Mouse (Mus musculus) limb, embryonic 12.5 days (tissue): ENCODE results near the gene Cdc42. TPM values are rescaled to one million over a fixed set of nuclear protein-coding genes. Genes with fewer than 3 reads are reported as not detected.

Experiments used
- ATAC-seq: fragments of 200-750 bp; cut with Nextera tagmentation; 2 replicates; pipeline ENCODE4 v1.8.0; 2017; ENCODE audit warnings: low read depth, moderate TSS enrichment; ENCODE audit not compliant: insufficient number of reproducible peaks, insufficient read depth, low FRiP score, low TSS enrichment
- H3K27ac ChIP-seq: fragments of 300-500 bp; sonication (generic); 2 replicates; pipeline ENCODE4 v1.5.1; 2016; ENCODE audit warnings: mild to moderate bottlenecking, moderate library complexity
- H3K27me3 ChIP-seq: fragments of 300-500 bp; sonication (generic); 2 replicates; pipeline ENCODE4 v1.6.1; 2016; ENCODE audit warnings: mild to moderate bottlenecking, moderate library complexity
- H3K36me3 ChIP-seq: fragments of 300-500 bp; sonication (generic); 2 replicates; pipeline ENCODE4 v1.6.1; 2016; ENCODE audit warnings: mild to moderate bottlenecking, moderate library complexity
- H3K4me1 ChIP-seq: fragments of 300-500 bp; sonication (generic); replicated peaks from 2 replicates; pipeline ENCODE4 v1.6.1; 2016
- H3K4me2 ChIP-seq: fragments of 300-500 bp; sonication (generic); 2 replicates; pipeline ENCODE4 v1.6.1; 2016; ENCODE audit warnings: mild to moderate bottlenecking, moderate library complexity
- H3K4me3 ChIP-seq: fragments of 300-500 bp; sonication (generic); replicated peaks from 2 replicates; pipeline ENCODE4 v1.5.1; 2016; ENCODE audit warnings: mild to moderate bottlenecking
- H3K9ac ChIP-seq: fragments of 300-500 bp; sonication (generic); replicated peaks from 2 replicates; pipeline ENCODE4 v1.6.1; 2016; ENCODE audit warnings: mild to moderate bottlenecking, moderate library complexity
- H3K9me3 ChIP-seq: fragments of 300-500 bp; sonication (generic); 2 replicates; pipeline ENCODE4 v1.6.1; 2016; ENCODE audit warnings: mild to moderate bottlenecking, moderate library complexity
- WGBS: fragments of 180-500 bp; shearing (Covaris S2); methylation state at CpG from one replicate; pipeline ENCODE4 v1.1.7; 2016; 5-methylcytosine and 5-hydroxymethylcytosine counted together
- polyA plus RNA-seq: library from polyadenylated mRNA; unstranded; fragments of >200 nt; fragmentation: Nextera tagmentation; extraction: Ambion mirVana; gene quantifications from 2 replicates; pipeline ENCODE4 v1.2.1, GENCODE M21; 2016

Cdc42 gene
- polyA plus RNA-seq, 1 experiment from 2014 or later = 589 TPM

DNA sequence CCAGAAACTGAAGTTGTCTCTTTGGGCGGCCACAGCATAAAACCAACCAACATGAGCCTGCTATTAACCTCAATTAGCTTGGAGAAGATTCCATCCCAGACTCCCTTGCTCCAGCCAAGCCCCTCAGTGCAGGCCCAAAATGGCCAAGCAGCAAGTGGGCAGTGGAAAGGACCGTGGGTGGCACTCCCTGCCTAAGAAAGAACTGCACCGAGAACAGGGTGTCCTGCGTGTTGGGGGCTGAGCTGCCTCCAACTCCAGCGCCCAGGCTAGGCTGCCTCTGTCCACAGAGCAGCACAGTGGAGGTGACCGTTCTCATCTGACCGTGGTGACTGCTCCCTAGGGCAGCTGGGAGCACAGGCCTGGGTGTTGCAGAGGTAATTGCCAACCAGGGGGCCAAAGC, 63.5 kb downstream of the Cdc42 start:
- Histone ChIP-seq H3K9ac (no peak overlapping the region; the same call in 1 of the 2 replicates), H3K36me3 (peaks cover 4% of the 10 kb centered on the region; the same call in 1 of the 2 replicates)
- 83% methylated on average over 7 of the region's 7 CpGs for WGBS

GRCm38 (mm10) chr4:137292625-137293024, 64.9 kb downstream of the Cdc42 start:
- Histone ChIP-seq H3K27me3 (no peaks in the 10 kb centered on the region; the same call in 1 of the 2 replicates), H3K4me2 (no peak overlapping the region), H3K36me3 (peaks cover 4% of the 10 kb centered on the region; the same call in 1 of the 2 replicates), H3K4me1 (no peaks in the 10 kb centered on the region), H3K4me3 (no peak overlapping the region), H3K9ac (no peak overlapping the region), H3K27ac (no peak overlapping the region), H3K9me3 (no peaks in the 10 kb centered on the region)
- no peak for ATAC-seq
- 82% methylated on average over 7 of the region's 7 CpGs for WGBS

More for the DNA sequence above, 63.5 kb downstream of the Cdc42 start:
- Histone ChIP-seq H3K9me3 (no peaks in the 10 kb centered on the region), H3K4me2 (no peak overlapping the region), H3K27ac (no peak overlapping the region), H3K27me3 (no peaks in the 10 kb centered on the region; the same call in 1 of the 2 replicates), H3K4me1 (no peaks in the 10 kb centered on the region), H3K4me3 (no peak overlapping the region)
- no peak for ATAC-seq

DNA sequence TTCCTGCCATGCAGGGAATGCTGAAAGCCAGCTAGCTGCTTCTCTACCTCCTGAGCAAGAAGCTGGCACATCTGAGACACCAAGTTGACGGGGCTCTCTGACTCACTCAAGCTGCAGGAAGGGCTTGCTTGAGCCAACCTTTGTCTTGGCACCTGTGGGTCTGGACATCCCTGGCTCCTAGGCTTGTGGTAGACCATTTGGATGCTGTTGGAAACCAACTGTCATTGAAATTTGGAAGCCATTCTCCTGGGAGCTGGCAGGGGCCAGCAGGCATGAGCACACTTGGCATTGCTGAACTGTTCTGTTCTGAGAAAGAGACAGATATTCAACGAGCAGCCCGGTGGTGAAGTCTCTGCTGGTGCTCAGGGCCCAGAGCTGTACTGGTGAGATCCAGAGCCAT, 67.3 kb downstream of the Cdc42 start:
- Histone ChIP-seq H3K36me3 (no peaks in the 10 kb centered on the region), H3K4me1 (peaks cover 6% of the 10 kb centered on the region), H3K4me2 (no peak overlapping the region), H3K27me3 (peaks cover 9% of the 10 kb centered on the region; the same call in 1 of the 2 replicates), H3K4me3 (no peak overlapping the region), H3K9ac (no peak overlapping the region), H3K9me3 (no peaks in the 10 kb centered on the region), H3K27ac (no peak overlapping the region)
- WGBS = 92% methylated on average over 3 of the region's 3 CpGs
- no peak for ATAC-seq

GRCm38 (mm10) chr4:137289701-137290100, 67.8 kb downstream of the Cdc42 start:
- H3K27ac ChIP-seq = no peak overlapping the region
- H3K4me1 ChIP-seq = peaks cover 6% of the 10 kb centered on the region
- no peaks in the 10 kb centered on the region for H3K36me3 ChIP-seq
- H3K4me2 ChIP-seq = no peak overlapping the region
- no peak for ATAC-seq
- no peak overlapping the region for H3K4me3 ChIP-seq
- 90% methylated on average over 6 of the region's 6 CpGs for WGBS
- H3K9me3 ChIP-seq = no peaks in the 10 kb centered on the region
- H3K27me3 ChIP-seq = peaks cover 13% of the 10 kb centered on the region
- H3K9ac ChIP-seq = no peak overlapping the region

DNA sequence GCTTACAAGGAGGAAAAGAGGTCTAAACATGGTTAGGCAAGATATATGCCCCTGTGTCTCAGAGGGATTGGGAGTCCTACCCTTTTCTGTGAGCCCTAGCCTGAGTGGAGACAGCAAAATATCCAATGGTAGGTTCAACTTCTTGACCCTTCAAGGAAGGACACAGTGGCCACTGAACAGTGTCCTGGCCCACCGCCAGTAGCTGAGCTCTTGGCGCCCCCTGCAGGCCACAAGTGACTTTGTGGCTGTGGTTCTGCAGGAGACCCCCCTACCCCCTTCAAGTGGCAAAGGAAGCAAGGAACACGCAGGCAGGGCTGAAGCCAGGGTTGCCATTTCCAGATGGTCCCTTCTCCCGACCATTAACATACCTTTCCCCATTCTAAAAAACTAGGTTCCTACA, 69.7 kb downstream of the Cdc42 start:
- H3K9ac ChIP-seq = no peak overlapping the region
- H3K27ac ChIP-seq = no peak overlapping the region
- no peak overlapping the region for H3K4me2 ChIP-seq
- 3% methylated on average over 4 of the region's 4 CpGs for WGBS
- no peak overlapping the region for H3K4me3 ChIP-seq
- no peaks in the 10 kb centered on the region for H3K36me3 ChIP-seq
- H3K27me3 ChIP-seq = peaks cover 32% of the 10 kb centered on the region
- H3K4me1 ChIP-seq = peaks cover 6% of the 10 kb centered on the region
- ATAC-seq = no peak
- H3K9me3 ChIP-seq = no peaks in the 10 kb centered on the region

GRCm38 (mm10) chr4:137287206-137287605, 70.3 kb downstream of the Cdc42 start:
- WGBS = 77% methylated on average over 13 of the region's 13 CpGs
- H3K27ac ChIP-seq = no peak overlapping the region

GRCm38 (mm10) chr4:137286662-137286953, 70.9 kb downstream of the Cdc42 start:
- H3K36me3 ChIP-seq = no peaks in the 10 kb centered on the region
- peaks cover 44% of the 10 kb centered on the region for H3K27me3 ChIP-seq
- no peaks in the 10 kb centered on the region for H3K9me3 ChIP-seq
- no peak overlapping the region for H3K4me3 ChIP-seq
- no peak overlapping the region for H3K4me2 ChIP-seq
- H3K27ac ChIP-seq = no peak overlapping the region
- H3K9ac ChIP-seq = no peak overlapping the region
- H3K4me1 ChIP-seq = peaks cover 9% of the 10 kb centered on the region
- no peak for ATAC-seq
- WGBS = 58% methylated on average over 8 of the region's 8 CpGs

More at GRCm38 (mm10) chr4:137287206-137287605, 70.3 kb downstream of the Cdc42 start:
- Histone ChIP-seq H3K4me1 (peaks cover 9% of the 10 kb centered on the region), H3K4me3 (no peak overlapping the region), H3K27me3 (peaks cover 38% of the 10 kb centered on the region), H3K36me3 (no peaks in the 10 kb centered on the region), H3K4me2 (no peak overlapping the region), H3K9me3 (no peaks in the 10 kb centered on the region), H3K9ac (no peak overlapping the region)
- no peak for ATAC-seq

DNA sequence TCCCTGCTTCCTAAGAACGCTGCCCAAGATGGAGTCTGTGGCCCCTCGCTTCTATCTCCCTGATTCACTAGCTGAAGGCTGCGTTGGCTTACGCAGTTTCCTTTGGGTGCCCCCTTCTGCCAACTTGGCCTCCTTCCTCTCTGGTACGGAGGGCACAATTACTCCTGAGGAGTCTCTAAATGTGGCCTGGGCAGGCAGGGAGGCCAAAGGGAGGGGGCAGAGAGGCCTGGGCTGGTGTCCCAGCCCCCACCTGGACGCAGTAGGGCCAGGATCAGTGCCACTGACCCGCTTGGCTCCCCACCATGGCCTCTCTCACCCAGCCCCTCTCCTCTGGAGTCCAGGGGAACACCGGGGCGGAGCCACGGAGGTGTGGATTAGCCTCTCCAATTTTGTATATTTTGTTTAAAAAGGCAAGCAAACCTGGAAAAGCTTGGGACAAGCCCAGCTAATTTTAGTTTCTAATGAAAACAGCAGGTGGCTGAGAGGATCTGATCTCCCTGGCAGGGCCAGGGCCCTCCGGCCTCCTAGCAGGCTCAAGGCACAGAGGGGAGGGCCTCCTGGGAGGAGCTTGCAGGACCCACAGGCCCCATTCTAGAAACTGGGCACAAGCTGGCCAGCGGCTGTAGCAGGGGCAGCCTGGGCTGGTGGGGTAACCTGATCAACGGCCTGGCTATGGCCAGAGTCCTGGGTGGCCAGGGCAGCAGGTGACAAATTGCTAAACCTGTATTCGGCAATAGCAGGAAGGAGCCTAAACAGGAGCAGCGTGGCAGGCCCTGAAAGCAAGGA, 71.5 kb downstream of the Cdc42 start:
- ATAC-seq = no peak
- H3K36me3 ChIP-seq = no peaks in the 10 kb centered on the region
- H3K4me1 ChIP-seq = peaks cover 9% of the 10 kb centered on the region
- H3K9me3 ChIP-seq = no peaks in the 10 kb centered on the region
- H3K4me3 ChIP-seq = no peak overlapping the region
- WGBS = 70% methylated on average over 15 of the region's 15 CpGs
- peaks cover 49% of the 10 kb centered on the region for H3K27me3 ChIP-seq
- H3K4me2 ChIP-seq = no peak overlapping the region
- H3K9ac ChIP-seq = 0 out of 2 replicates have a peak overlapping the region, but pooled peaks have one; percentile 32
- H3K27ac ChIP-seq = no peak overlapping the region

GRCm38 (mm10) chr4:137283407-137283732, 74.2 kb downstream of the Cdc42 start:
- Histone ChIP-seq H3K4me3 (no peak overlapping the region), H3K9me3 (no peaks in the 10 kb centered on the region), H3K27ac (no peak overlapping the region), H3K4me1 (peaks cover 14% of the 10 kb centered on the region), H3K27me3 (peaks cover 76% of the 10 kb centered on the region), H3K36me3 (no peaks in the 10 kb centered on the region), H3K4me2 (no peak overlapping the region), H3K9ac (no peak overlapping the region)
- 11% methylated on average over 4 of the region's 4 CpGs for WGBS
- ATAC-seq = no peak

DNA sequence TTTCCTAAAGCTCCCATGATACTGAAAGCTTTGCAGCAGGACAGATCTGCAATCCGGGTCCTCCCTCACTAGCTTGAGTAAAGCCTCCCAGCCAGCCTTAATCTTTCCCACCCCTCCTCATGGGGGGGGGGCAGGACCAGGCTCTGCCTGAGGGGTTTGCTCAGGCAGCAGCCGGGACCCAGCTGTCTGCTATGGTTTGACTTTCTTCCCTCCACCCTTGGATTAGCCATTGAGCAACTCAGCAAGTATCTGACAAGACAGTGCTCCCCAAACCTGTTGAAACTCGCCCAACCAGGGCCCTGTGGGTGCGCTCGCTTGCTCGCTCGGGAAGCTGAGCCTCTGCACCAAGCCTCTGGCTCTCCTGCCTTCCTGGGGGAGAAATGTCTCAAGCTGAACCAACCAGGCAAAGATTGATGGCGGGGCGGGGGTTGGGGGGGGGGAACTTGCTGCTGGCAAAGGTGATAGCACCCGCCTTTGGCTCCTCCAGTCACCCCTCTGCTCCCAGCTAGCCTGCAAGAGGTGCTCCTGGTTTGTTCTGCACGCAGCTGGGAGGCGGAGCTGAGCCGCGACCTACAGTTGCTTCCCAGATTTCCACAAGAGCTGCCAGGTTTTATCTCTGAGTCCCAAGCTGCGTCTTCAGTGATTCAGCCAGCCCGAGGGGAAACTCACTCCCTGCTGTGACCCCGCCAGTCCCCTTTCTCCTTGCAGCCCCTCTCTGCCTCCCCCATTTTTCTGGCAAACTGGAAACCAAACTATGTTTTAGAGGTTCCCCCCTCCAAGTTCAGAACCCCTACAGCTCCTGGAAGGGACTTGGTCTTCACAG, 74.7 kb downstream of the Cdc42 start:
- ATAC-seq = no peak
- 10% methylated on average over 17 of the region's 17 CpGs for WGBS
- Histone ChIP-seq H3K36me3 (no peaks in the 10 kb centered on the region), H3K9ac (no peak overlapping the region), H3K4me3 (no peak overlapping the region), H3K4me1 (peaks cover 20% of the 10 kb centered on the region), H3K27me3 (peaks cover 82% of the 10 kb centered on the region), H3K4me2 (no peak overlapping the region; the same call in 1 of the 2 replicates), H3K27ac (no peak overlapping the region), H3K9me3 (no peaks in the 10 kb centered on the region)

- H3K4me1 ChIP-seq = peaks cover 24% of the 10 kb centered on the region
- no peak overlapping the region for H3K27ac ChIP-seq
- H3K4me2 ChIP-seq = no peak overlapping the region
- no peaks in the 10 kb centered on the region for H3K9me3 ChIP-seq
- no peak overlapping the region for H3K9ac ChIP-seq
- no peaks in the 10 kb centered on the region for H3K36me3 ChIP-seq
- WGBS = 69% methylated on average over 5 of the region's 5 CpGs
- H3K4me3 ChIP-seq = no peak overlapping the region
- no peak for ATAC-seq
- H3K27me3 ChIP-seq = peaks cover 87% of the 10 kb centered on the region
These were observed 75.4 kb downstream of the Cdc42 start for GRCm38 (mm10) chr4:137282122-137282521.
